In genomic region chr17:58004491-58004890, GRCm38 (mm10) we compare ENCODE assay signal across 32 mouse cellular contexts.
"Had no signal": no experiment of that assay in that cellular context is flagged by ENCODE, and none has a peak within 500 bp of the region (broad histone marks: within the 10 kb centered on the region; RNA-seq: fewer than 3 reads in every experiment).

No protein-coding gene starts in this region.

- ATAC-seq: liver, embryonic 12.5 days; liver, postnatal 0 days; lung, postnatal 0 days; midbrain, embryonic 13.5 days; midbrain, embryonic 15.5 days; midbrain, embryonic 16.5 days had no signal

- H3K4me2 ChIP-seq: limb, embryonic 12.5 days; limb, embryonic 13.5 days; limb, embryonic 15.5 days; liver, embryonic 11.5 days; liver, embryonic 12.5 days; liver, embryonic 13.5 days; liver, embryonic 15.5 days; lung, embryonic 14.5 days; lung, embryonic 15.5 days; midbrain, embryonic 11.5 days; midbrain, embryonic 12.5 days; midbrain, embryonic 13.5 days; midbrain, embryonic 15.5 days had no signal

- H3K4me3 ChIP-seq: left cerebral cortex, adult 2 months; limb, embryonic 10.5 days; limb, embryonic 12.5 days; limb, embryonic 13.5 days; limb, embryonic 15.5 days; liver, embryonic 12.5 days; liver, embryonic 13.5 days; liver, embryonic 15.5 days; lung, embryonic 15.5 days; megakaryocyte, embryonic 14.5 days; midbrain, embryonic 10.5 days; midbrain, embryonic 12.5 days; midbrain, embryonic 13.5 days; midbrain, embryonic 15.5 days; myocyte had no signal

- DNase-seq: left cerebral cortex, postnatal 4 days; liver; liver, embryonic 13.5 days; liver, postnatal 0 days; lung, adult 18-20 months; lung, adult 2 months; lung, embryonic 14.5 days; lung, postnatal 10 days; lung, postnatal 14 days; lung, postnatal 36 days; lung, postnatal 4 days; midbrain, embryonic 14.5 days had no signal

- H3K9me3 ChIP-seq: limb, embryonic 10.5 days; limb, embryonic 12.5 days; limb, embryonic 13.5 days; limb, embryonic 15.5 days; liver, embryonic 12.5 days; liver, embryonic 13.5 days; liver, embryonic 15.5 days; lung, embryonic 15.5 days; midbrain, embryonic 10.5 days; midbrain, embryonic 12.5 days; midbrain, embryonic 13.5 days; midbrain, embryonic 15.5 days had no signal

- H3K27ac ChIP-seq: left cerebral cortex, adult 2 months; limb, embryonic 10.5 days; limb, embryonic 12.5 days; limb, embryonic 13.5 days; limb, embryonic 15.5 days; liver, embryonic 12.5 days; liver, embryonic 13.5 days; liver, embryonic 14.5 days; liver, embryonic 15.5 days; lung, embryonic 15.5 days; macrophage; midbrain, embryonic 10.5 days; midbrain, embryonic 12.5 days; midbrain, embryonic 13.5 days; midbrain, embryonic 15.5 days had no signal

- H3K9ac ChIP-seq: limb, embryonic 12.5 days; limb, embryonic 13.5 days; limb, embryonic 15.5 days; liver, embryonic 12.5 days; liver, embryonic 13.5 days; liver, embryonic 14.5 days; liver, embryonic 15.5 days; liver, postnatal 0 days; lung, embryonic 14.5 days; lung, embryonic 15.5 days; midbrain, embryonic 12.5 days; midbrain, embryonic 13.5 days; midbrain, embryonic 15.5 days had no signal

- H3K27me3 ChIP-seq: limb, embryonic 12.5 days; limb, embryonic 13.5 days; limb, embryonic 15.5 days; liver, embryonic 12.5 days; liver, embryonic 13.5 days; liver, embryonic 15.5 days; lung, embryonic 15.5 days; megakaryocyte, embryonic 14.5 days; midbrain, embryonic 12.5 days; midbrain, embryonic 13.5 days; midbrain, embryonic 15.5 days had no signal

- H3K4me1 ChIP-seq: limb, embryonic 10.5 days; limb, embryonic 12.5 days; limb, embryonic 13.5 days; limb, embryonic 15.5 days; liver, embryonic 12.5 days; liver, embryonic 13.5 days; liver, embryonic 15.5 days; lung, embryonic 15.5 days; megakaryocyte, embryonic 14.5 days; midbrain, embryonic 10.5 days; midbrain, embryonic 12.5 days; midbrain, embryonic 15.5 days had no signal

- H3K36me3 ChIP-seq: limb, embryonic 10.5 days; limb, embryonic 12.5 days; limb, embryonic 13.5 days; limb, embryonic 15.5 days; liver, embryonic 12.5 days; liver, embryonic 13.5 days; liver, embryonic 15.5 days; lung, embryonic 15.5 days; midbrain, embryonic 10.5 days; midbrain, embryonic 12.5 days; midbrain, embryonic 13.5 days; midbrain, embryonic 15.5 days had no signal
